Mouse (Mus musculus): ENCODE results near the gene Cyp4x1.
A peak's percentile ranks its signal among the peaks of the same experiment; 100 is the strongest.
"Not testable (repeated sequence)": the region's sequence is repeated elsewhere in the genome, so short reads cannot be mapped to it uniquely, and the experiment has no call there.

The Cyp4x1 gene

DNA sequence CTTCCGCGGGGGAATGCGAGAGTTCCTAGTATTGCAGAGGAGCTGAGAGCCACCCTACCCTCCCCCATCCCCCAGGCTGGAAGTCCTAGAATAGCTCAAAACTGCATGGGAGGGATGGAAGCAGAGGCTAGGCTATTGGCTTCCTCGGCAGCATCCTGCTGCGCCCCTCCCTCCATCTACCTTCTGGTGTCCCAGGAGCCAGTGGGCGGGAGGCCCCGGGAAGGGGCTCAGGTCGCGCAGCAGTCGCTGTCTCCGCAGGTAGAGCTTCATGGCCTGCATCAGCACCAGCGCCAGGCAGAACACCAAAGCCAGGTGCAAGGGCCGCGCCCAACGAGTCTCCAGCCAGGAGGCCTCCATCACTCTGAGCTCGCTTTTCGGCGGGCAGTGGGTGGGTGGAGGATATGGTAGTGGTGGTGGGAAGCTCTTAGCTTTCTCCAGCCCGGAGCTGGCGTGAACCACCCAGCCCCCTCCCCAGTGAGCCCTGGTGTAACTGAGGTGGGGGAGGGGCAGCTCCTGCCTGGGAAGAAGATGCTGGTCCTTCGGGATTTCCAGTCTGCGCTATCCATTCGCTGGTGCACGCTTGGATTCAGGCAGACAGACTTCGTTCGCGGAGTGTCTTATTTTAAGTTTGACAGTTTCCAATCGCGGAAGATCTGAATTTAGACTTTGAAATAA, at the start of gene Cyp4x1:
Gene Cyp4x1 (minus strand): TSS at position 661 of the 675 bp plus-strand sequence.
- peak; percentile 2 to 5 for DNase-seq

- DNase-seq: not testable (repeated sequence)
Measured at GRCm38 (mm10) chr4:115176201-115176600, 42.1 kb upstream of the Cyp4x1 start.

DNA sequence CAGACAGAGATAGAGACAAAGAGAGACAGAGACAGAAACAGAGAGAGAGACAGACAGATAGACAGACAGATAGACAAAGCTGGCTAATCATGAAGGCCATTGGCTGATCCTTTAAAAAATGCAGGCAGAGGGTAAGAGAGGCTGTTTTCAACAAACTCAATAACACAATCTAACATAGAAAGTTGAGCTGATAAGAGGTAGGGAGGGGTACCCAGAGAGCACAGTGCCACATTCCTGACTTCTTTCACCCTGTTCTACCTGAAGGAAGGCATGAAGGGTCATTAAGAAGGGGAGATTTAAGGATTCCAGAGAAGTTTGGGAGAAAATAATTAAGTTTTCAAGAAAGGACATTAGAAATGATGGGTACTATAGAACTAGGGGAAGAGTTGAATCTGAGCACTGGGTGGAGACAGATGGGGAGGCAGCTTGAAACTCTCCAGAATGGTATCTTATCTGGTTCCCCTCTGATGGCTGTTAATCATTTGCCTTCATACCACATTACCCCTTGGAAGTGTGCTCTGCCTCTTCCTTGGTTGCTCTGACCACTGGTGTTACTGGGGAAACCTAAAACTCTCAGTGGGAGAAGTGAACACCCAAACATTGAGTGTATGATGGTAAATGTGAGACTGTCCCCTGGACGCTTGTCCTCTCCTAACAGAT, 40.7 kb upstream of the Cyp4x1 start:
- DNase-seq: no peak

DNA sequence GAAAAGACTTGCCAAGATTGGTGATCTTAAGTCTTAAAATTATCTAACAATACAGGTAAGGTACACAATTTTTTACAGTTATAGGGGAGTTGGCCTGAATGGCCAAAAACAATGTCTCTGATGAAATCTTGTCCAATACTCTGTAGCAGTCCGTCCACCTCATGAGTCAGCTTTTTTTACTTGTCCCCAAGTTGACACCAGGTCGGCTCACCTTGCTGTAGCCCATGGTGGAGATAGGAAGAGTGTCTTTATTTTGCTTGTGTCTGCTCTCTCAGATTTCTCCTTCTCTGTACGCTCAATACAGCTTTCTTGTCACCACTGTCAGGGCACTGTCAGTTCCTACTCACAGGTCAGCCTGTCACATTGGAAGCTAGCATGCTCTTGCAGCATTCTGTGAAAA, 24.9 kb upstream of the Cyp4x1 start:
- DNase-seq: not testable (repeated sequence)

- DNase-seq: peak; percentile 8 to 12
Measured at GRCm38 (mm10) chr4:115154723-115155122, 20.6 kb upstream of the Cyp4x1 start.

- no peak for DNase-seq
Measured at GRCm38 (mm10) chr4:115134296-115134630, 182 bp upstream of the Cyp4x1 start.

- no peak for DNase-seq
Measured at GRCm38 (mm10) chr4:115133085-115133484, 996 bp downstream of the Cyp4x1 start.

DNA sequence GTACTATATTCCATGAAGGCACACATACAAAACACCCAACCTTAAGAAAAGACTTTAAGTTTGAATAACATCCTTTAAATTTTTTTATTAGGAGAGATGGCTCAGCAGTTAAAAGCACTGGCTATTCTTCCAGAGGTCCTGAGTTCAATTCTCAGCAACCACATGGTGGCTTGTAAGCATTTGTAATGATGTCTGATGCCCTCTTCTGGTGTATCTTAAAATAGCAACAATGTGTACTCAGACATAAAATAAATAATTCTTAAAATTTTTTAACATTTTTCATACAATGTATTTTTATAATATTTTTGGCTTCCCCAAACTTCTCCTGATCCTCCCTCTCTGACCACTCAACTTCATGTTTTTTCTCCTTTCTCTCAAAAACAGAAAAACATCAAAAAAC, 9.4 kb downstream of the Cyp4x1 start:
- DNase-seq: no peak

- DNase-seq: no peak
Measured at GRCm38 (mm10) chr4:115123507-115123906, 10.6 kb downstream of the Cyp4x1 start.

DNA sequence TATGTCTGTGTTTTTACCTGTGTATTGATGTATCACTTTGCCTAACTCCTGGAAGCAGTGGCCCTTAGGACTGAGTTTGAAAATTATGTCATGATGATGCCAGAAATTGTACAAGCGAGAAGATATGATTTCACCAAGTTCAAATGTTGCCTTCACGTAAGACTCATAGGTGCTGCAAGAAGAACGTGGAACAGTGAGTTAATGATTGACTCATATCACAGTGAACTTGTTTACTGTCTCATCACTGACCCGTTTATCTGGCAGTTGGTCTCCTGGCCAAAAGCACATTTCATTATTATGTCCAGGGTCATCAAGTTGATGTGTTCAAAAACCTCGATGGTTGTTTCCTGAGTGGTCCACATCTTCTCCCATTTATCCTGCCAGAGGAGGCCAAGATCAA, 12.5 kb downstream of the Cyp4x1 start:
- DNase-seq: no peak

- DNase-seq: no peak
Measured at GRCm38 (mm10) chr4:115121162-115121561, 12.9 kb downstream of the Cyp4x1 start.

- no peak for DNase-seq
Measured at GRCm38 (mm10) chr4:115119642-115120041, 14.4 kb downstream of the Cyp4x1 start.

- DNase-seq: no peak
Measured at GRCm38 (mm10) chr4:115113266-115113665, 20.8 kb downstream of the Cyp4x1 start.

DNA sequence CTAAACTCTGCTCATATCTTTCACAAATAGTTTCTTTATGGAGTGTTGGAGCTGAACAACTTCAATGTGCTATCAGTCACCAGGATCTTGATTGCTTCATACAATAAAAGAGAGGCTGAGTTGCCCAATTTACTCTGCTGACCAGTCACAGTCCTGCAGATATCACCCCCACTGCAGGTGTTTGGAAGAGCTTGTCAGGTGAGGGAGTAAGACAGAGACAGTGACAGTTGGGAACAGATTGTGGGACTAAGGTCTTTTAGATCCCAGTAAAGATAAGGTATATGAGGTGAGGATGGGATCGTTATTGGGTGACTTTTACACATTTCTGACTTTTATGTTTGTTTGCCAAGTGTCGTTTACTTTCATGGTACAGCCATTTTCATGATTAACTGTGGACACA, 22.9 kb downstream of the Cyp4x1 start:
- no peak for DNase-seq

DNA sequence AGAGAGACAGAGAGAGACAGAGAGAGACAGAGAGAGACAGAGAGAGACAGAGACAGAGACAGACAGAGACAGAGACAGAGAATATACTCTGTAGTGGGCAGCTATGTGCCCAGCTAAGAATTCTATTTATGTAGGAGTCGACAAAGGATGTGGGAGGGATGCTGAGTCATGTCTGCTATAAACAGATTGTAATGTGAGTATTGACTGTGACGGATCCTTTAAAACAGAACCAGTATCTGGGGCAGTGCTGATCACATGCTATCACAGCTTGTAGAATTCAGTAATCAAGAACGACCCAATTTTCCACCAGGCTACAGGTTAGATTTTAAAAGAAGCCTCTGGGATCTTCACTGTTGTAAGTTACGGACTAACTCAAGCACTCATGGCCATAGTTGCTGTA, 30.6 kb downstream of the Cyp4x1 start:
- DNase-seq: no peak

DNA sequence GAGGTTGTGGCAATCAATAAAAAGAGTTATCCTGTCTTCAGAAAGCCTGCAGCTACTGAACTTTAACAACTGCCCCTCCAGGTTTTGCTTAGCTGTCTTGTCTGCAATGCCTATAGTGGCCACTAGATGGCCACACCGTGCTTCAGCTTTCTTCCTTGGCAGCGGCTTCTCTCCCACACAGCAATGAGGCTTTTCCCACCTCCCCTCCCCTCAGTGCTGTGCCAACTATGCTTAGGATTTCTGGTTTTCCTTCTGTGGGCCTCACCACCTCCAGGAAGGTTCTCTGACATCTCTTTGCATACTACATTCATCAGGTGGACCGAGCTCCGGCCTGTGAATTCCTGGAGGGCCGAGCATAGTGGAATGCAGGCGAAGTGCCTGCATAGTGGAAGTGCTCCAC, 32.4 kb downstream of the Cyp4x1 start:
- peak; percentile 79 to 83 for DNase-seq

- peak; percentile 66 to 75 for DNase-seq
Measured at GRCm38 (mm10) chr4:115097146-115097496, 37.0 kb downstream of the Cyp4x1 start.

GRCm38 (mm10) chr4:115096435-115097145, 37.5 kb downstream of the Cyp4x1 start:
- peak in 1 of 2 experiments; percentile 31 for DNase-seq

DNA sequence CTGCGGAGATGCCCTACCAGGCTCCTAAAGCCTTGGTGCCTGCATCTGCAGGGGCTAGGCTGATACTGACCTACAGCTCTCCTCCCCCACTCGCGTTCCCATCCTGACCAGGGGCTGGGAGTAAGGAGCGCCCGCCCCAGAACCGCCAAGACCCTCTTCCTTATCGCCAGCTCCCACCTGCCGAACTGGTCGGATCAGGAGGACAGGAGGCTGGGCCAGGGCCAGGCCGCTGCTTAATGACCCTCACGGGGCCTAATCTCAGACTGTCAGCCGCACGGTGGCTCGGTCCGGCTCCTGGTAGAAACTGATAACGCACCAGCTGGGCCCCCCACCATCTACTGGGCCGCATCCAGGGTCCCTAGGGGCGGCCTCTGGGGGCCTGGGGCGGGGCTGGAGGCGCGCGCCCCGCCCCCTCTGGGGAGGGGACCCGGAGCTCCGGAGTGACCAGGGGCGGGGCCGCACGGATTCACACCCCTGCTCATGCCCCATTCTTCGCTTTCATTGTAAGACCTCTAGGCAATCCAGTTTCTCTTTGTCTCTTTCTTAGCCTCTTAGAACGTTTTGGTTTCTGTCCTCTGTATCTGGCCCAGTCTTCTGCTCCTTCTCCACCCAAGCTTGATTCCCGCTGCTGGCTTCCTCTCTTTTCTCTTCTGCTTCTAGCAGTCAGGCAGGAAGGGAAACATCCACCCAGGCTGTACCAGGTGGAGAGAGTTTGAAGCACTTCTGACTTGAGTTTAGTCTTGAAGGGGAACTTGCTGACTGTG, 38.2 kb downstream of the Cyp4x1 start:
- DNase-seq: peak; percentile 69 to 76

DNA sequence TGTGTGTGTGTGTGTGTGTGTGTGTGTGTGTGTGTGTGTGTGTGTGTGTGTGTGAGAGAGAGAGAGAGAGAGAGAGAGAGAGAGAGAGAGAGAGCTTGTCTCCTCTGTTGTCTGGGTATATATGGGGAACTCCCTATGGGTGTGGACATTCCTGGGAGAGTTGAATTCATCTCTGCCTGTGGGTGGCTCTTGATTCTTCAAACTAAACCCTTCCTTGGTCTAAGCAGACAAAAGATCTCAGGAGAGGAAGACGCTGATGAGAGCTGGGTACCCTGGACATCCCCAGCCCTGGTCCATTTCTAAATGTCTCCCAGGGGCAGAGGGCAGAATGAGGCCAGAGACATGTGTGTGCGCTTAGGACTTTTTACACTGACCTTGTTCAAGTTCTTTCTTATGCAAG, 40.0 kb downstream of the Cyp4x1 start:
- DNase-seq: no peak

- DNase-seq: peak in 1 of 2 experiments; percentile 54
Measured at GRCm38 (mm10) chr4:115093331-115093864, 40.7 kb downstream of the Cyp4x1 start.

DNA sequence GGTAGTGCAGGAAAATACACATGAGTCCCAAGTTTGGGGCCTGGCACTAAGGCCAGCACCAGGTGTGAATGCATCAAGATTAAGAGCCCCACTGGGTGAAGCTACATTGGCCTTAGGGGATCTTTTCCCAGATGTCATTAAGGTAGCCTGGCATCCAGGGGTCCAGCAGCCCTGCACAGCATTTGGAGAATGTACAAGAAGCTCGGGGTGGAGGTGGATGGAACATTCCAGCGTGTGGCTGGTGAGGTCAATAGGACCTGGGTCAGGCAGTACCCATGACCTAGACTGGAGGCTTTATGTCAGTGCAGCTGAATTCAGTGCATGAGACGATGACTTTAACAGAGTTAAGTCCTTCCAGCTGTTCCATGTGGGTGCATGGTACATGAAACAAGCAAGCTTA, 42.3 kb downstream of the Cyp4x1 start:
- DNase-seq: no peak

- peak; percentile 56 to 74 for DNase-seq
Measured at GRCm38 (mm10) chr4:115090592-115090991, 43.5 kb downstream of the Cyp4x1 start.

Measured in kidney, postnatal 4 days (tissue).